ENCODE assay signal across 19 mouse cellular contexts in genomic region chr16:24421687-24422418, GRCm38 (mm10). TPM values are rescaled to one million over a fixed set of nuclear protein-coding genes. Genes with fewer than 3 reads are reported as not detected.
DNase-seq lines count a peak whose midpoint lies in the region; ATAC-seq and TF ChIP-seq lines count a peak whose summit lies in the region.
"Had no signal": no experiment of that assay in that cellular context is flagged by ENCODE, and none has a peak within 500 bp of the region (broad histone marks: within the 10 kb centered on the region; RNA-seq: fewer than 3 reads in every experiment).

No protein-coding gene starts in this region.

- no peaks in the 10 kb centered on the region for H3K9me3 ChIP-seq in heart, embryonic 13.5 days
- H3K9me3 ChIP-seq: liver, embryonic 15.5 days had no signal

- no peak for TF ChIP-seq CTCF in layer of hippocampus, adult 2 months (conservative IDR thresholded peaks at IDR 0.05)

- no peak overlapping the region for H3K4me3 ChIP-seq in heart, embryonic 13.5 days
- H3K4me3 ChIP-seq in layer of hippocampus, adult 2 months, result no peak overlapping the region
- H3K4me3 ChIP-seq: liver, embryonic 15.5 days had no signal

- WGBS in heart, embryonic 13.5 days, result 69% methylated on average over 4 of the region's 4 CpGs

- peak overlapping the region; percentile 36; the same call in 1 of the 2 replicates for H3K27ac ChIP-seq in heart, embryonic 13.5 days (replicated peaks)
- H3K27ac ChIP-seq in layer of hippocampus, adult 2 months, result no peak overlapping the region
- H3K27ac ChIP-seq: liver, embryonic 15.5 days; macrophage had no signal

- peaks cover 17% of the 10 kb centered on the region for H3K36me3 ChIP-seq in heart, embryonic 13.5 days
- H3K36me3 ChIP-seq: liver, embryonic 15.5 days had no signal

- ATAC-seq in heart, embryonic 13.5 days (ENCODE audit: extremely low read depth, insufficient number of reproducible peaks, low FRiP score, low TSS enrichment), result no peak
- ATAC-seq: activated CD4-positive, CD25-positive, alpha-beta regulatory T cell, adult 4 months; Patski had no signal

- H3K4me1 ChIP-seq in heart, embryonic 13.5 days, result peaks cover 92% of the 10 kb centered on the region

- no peak overlapping the region for H3K4me2 ChIP-seq in heart, embryonic 13.5 days
- H3K4me2 ChIP-seq: liver, embryonic 15.5 days had no signal

- no peaks in the 10 kb centered on the region for H3K27me3 ChIP-seq in heart, embryonic 13.5 days (replicated peaks)
- H3K27me3 ChIP-seq: liver, embryonic 15.5 days; Patski had no signal

- peak; percentile 28 for DNase-seq in adrenal gland, adult 2 months
- no peak for DNase-seq in adrenal gland, postnatal 4 days (ENCODE audit: low spot score in 2 of 2)
- DNase-seq in heart, postnatal 10 days, result no peak
- peak; percentile 24 for DNase-seq in retina, postnatal 1 day
- DNase-seq in retina, embryonic 14.5 days (ENCODE audit: low spot score), result no peak
- DNase-seq in layer of hippocampus, adult 2 months (ENCODE audit: low spot score in 2 of 2), result no peak
- DNase-seq in Muller cell, postnatal 12 days (ENCODE audit: inconsistent ontology term), result no peak
- DNase-seq: adrenal gland, postnatal 14 days; cerebellum, adult 8-10 months; heart, adult 11 months; heart, postnatal 14 days; kidney, adult 18-20 months; kidney, postnatal 10 days; thymus, postnatal 4 days had no signal

- no peak overlapping the region for H3K9ac ChIP-seq in heart, embryonic 13.5 days
- H3K9ac ChIP-seq: liver, embryonic 15.5 days had no signal

- intact Hi-C loops in heart, postnatal 10 days (cut with DNase I), result no loop called here

RNA-seq across cellular contexts. Expression of gene Lpp, which starts 28.5 kb away (rescaled TPM):
- total RNA-seq in adrenal gland, adult 2 months (2021), result 10 to 100 TPM; 35.1 to 94.8 TPM
- polyA plus RNA-seq in adrenal gland, adult 2 months (2012; rRNA removed), result 15.0 and 32.3 TPM in 2 replicates
- total RNA-seq in adrenal gland, postnatal 4 days (2021), result 10 to 100 TPM; 70.2 to 80.0 TPM
- 37.9 and 39.8 TPM in 2 replicates for polyA plus RNA-seq in heart, embryonic 13.5 days (2015; fragmentation: Nextera tagmentation; extraction: Ambion mirVana)
- 10 to 100 TPM; 58.8 TPM for total RNA-seq in heart, postnatal 10 days (2021)
- total RNA-seq in layer of hippocampus, adult 2 months (2021), result 10 to 100 TPM; 10.1 to 10.5 TPM

Comparison
In these comparisons a context has a peak if more than half of its experiments do, and no peak if none do; other contexts are left out.
1. DNase-seq: peak in adrenal gland, adult 2 months (single experiment) and retina, postnatal 1 day (single experiment); none in adrenal gland, postnatal 4 days (0 of 2), heart, postnatal 10 days (0 of 2), retina, embryonic 14.5 days (single experiment), layer of hippocampus, adult 2 months (0 of 2) and Muller cell, postnatal 12 days (single experiment).